Comparison of ENCODE assay signal across 29 mouse cellular contexts in the genomic region with DNA sequence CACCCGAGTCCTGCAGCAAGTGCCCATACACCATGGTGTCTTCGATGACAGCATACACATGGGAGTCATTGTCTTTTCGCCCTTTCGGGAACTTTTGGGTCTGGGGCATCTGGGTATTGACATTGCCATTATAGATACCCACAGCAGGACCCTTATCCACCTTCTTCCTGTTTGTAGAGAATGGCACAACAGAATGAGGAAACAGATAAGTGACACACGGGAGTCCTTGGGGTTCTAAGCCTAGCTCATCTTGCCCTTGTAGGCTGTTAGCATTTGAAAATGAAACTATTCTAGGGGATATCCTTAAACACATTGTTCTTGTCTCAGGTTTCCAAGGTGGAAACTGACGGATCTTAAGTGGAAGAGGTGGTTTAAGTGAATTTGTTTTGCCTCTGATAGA. TPM values are rescaled to one million over a fixed set of nuclear protein-coding genes. Genes with fewer than 3 reads are reported as not detected.
"Had no signal": no experiment of that assay in that cellular context is flagged by ENCODE, and none has a peak within 500 bp of the region (broad histone marks: within the 10 kb centered on the region; RNA-seq: fewer than 3 reads in every experiment).

No protein-coding gene starts in this region.

- H3K9ac ChIP-seq: heart, embryonic 12.5 days; hindbrain, embryonic 12.5 days; hindbrain, embryonic 14.5 days; intestine, embryonic 15.5 days; limb, embryonic 12.5 days had no signal

- DNase-seq: gastrocnemius, postnatal 14 days; gastrocnemius, postnatal 36 days; heart, adult 18-20 months; heart, postnatal 10 days; heart, postnatal 4 days; kidney, adult 18-20 months; kidney, adult 8-10 months; kidney, postnatal 10 days; kidney, postnatal 25 days; kidney, postnatal 4 days; liver had no signal

- H3K9me3 ChIP-seq: heart, embryonic 10.5 days; heart, embryonic 12.5 days; hindbrain, embryonic 10.5 days; hindbrain, embryonic 12.5 days; intestine, embryonic 15.5 days; limb, embryonic 10.5 days; limb, embryonic 12.5 days had no signal

- H3K4me2 ChIP-seq: heart, embryonic 12.5 days; hindbrain, embryonic 12.5 days; hindbrain, embryonic 14.5 days; intestine, embryonic 15.5 days; limb, embryonic 12.5 days; liver, embryonic 11.5 days had no signal

- H3K36me3 ChIP-seq: heart, embryonic 10.5 days; heart, embryonic 12.5 days; hindbrain, embryonic 10.5 days; hindbrain, embryonic 12.5 days; intestine, embryonic 15.5 days; limb, embryonic 10.5 days; limb, embryonic 12.5 days had no signal

- ATAC-seq: hindbrain, embryonic 16.5 days; inflammation-experienced regulatory T-cells, adult 6 months; intestine, embryonic 15.5 days; intestine, postnatal 0 days had no signal

- H3K27ac ChIP-seq: heart, embryonic 10.5 days; hindbrain, embryonic 10.5 days; hindbrain, embryonic 12.5 days; hindbrain, embryonic 14.5 days; intestine, embryonic 15.5 days; layer of hippocampus, adult 2 months; left cerebral cortex, adult 2 months; limb, embryonic 10.5 days; limb, embryonic 12.5 days had no signal

- H3K4me3 ChIP-seq: heart, embryonic 10.5 days; heart, embryonic 12.5 days; hindbrain, embryonic 10.5 days; hindbrain, embryonic 12.5 days; intestine, embryonic 15.5 days; layer of hippocampus, adult 2 months; left cerebral cortex, adult 2 months; limb, embryonic 10.5 days; limb, embryonic 12.5 days had no signal

- H3K4me1 ChIP-seq: heart, embryonic 10.5 days; heart, embryonic 12.5 days; hindbrain, embryonic 10.5 days; intestine, embryonic 15.5 days; limb, embryonic 12.5 days had no signal

- H3K27me3 ChIP-seq: heart, embryonic 12.5 days; hindbrain, embryonic 12.5 days; intestine, embryonic 15.5 days; limb, embryonic 12.5 days had no signal

RNA-seq across cellular contexts. Expression of gene Clec3b, which starts 23.0 kb away (rescaled TPM):
- polyA plus RNA-seq: heart, embryonic 10.5 days; heart, embryonic 12.5 days; heart, embryonic 14.5 days; hindbrain, embryonic 10.5 days; intestine, embryonic 15.5 days; kidney, embryonic 14.5 days; limb, embryonic 10.5 days; limb, embryonic 12.5 days; liver, embryonic 11.5 days had no signal

RNA-seq across cellular contexts. Expression of gene Cdcp1, which starts 42.1 kb away (rescaled TPM):
- total RNA-seq: gastrocnemius, adult 8-10 months; gastrocnemius, postnatal 14 days; layer of hippocampus, postnatal 25 days had no signal
